Mouse (Mus musculus) thymus, adult 2 months (tissue): Measurements from ENCODE around the gene Chp1.

ENCODE experiments used
- CTCF ChIP-seq: fragments of 200-500 bp; IDR thresholded peaks from 2 replicates; pipeline ENCODE4 v1.5.1; 2012; ENCODE audit warnings: mild to moderate bottlenecking, control low read depth, low read length, moderate library complexity, borderline replicate concordance; ENCODE audit not compliant: control insufficient read depth, poor library complexity, insufficient read depth; ENCODE audit errors: extremely low read depth
- POLR2A ChIP-seq: fragments of 200-500 bp; IDR thresholded peaks from 2 replicates; pipeline ENCODE4 v1.6.1; 2012; ENCODE audit warnings: mild to moderate bottlenecking, low read length, control low read depth, moderate library complexity; ENCODE audit not compliant: control insufficient read depth, poor library complexity, insufficient read depth; ENCODE audit errors: extremely low read depth

DNA sequence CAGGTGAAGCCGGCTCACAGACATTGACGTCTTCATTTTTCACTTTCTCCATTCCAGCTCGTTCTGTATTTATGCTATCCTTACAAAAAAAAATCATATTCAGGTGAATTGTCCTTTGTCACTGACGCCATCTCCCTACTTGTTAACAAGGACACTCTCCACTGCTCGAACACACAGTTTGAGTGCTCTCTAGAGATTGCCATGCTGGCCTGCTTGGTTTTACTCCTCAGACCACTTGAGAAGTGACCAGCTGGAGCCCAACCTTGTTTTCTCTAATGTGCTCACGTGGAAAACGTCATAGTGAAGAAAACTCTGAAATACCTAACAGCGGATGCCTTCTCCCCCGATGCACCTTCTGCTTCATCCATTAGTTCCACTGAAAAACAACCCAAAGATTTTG, 8.7 kb upstream of the Chp1 start:
- TF ChIP-seq CTCF, result no peak
- TF ChIP-seq POLR2A, result no peak
